Mouse (Mus musculus) intestine, embryonic 16.5 days (tissue): ENCODE results near the gene Armc9. TPM values are rescaled to one million over a fixed set of nuclear protein-coding genes. Genes with fewer than 3 reads are reported as not detected.

ENCODE experiments used
- ATAC-seq: fragments of 200-750 bp; cut with Nextera tagmentation; 2 replicates; pipeline ENCODE4 v1.8.0; 2017; ENCODE audit warnings: moderate TSS enrichment, moderate library complexity
- H3K27ac ChIP-seq: fragments of 300-500 bp; sonication (generic); 2 replicates; pipeline ENCODE4 v1.5.1; 2014; ENCODE audit warnings: mild to moderate bottlenecking, low read length
- H3K27me3 ChIP-seq: fragments of 300-500 bp; sonication (generic); replicated peaks from 2 replicates; pipeline ENCODE4 v1.6.1; 2014; ENCODE audit warnings: low read length, control low read depth, mixed read lengths; ENCODE audit not compliant: control insufficient read depth, insufficient read depth
- H3K36me3 ChIP-seq: fragments of 300-500 bp; sonication (generic); 2 replicates; pipeline ENCODE4 v1.6.1; 2014; ENCODE audit warnings: low read length, control low read depth; ENCODE audit not compliant: control insufficient read depth, insufficient read depth
- H3K4me1 ChIP-seq: fragments of 300-500 bp; sonication (generic); 2 replicates; pipeline ENCODE4 v1.6.1; 2014; ENCODE audit warnings: low read length, control low read depth, mixed read lengths; ENCODE audit not compliant: control insufficient read depth, insufficient read depth
- H3K4me2 ChIP-seq: fragments of 300-500 bp; sonication (generic); 2 replicates; pipeline ENCODE4 v1.6.1; 2014; ENCODE audit warnings: low read depth, low read length, control low read depth
- H3K4me3 ChIP-seq: fragments of 300-500 bp; sonication (generic); 2 replicates; pipeline ENCODE4 v1.5.1; 2014; ENCODE audit warnings: mild to moderate bottlenecking, low read length
- H3K9ac ChIP-seq: fragments of 300-500 bp; sonication (generic); 2 replicates; pipeline ENCODE4 v1.6.1; 2014; ENCODE audit warnings: low read depth, low read length
- H3K9me3 ChIP-seq: fragments of 300-500 bp; sonication (generic); 2 replicates; pipeline ENCODE4 v1.6.1; 2016; ENCODE audit warnings: low read length, control low read depth; ENCODE audit not compliant: control insufficient read depth
- WGBS: fragments of 180-500 bp; shearing (Covaris S2); extraction: QIAGEN DNeasy Blood & Tissue Kit; methylation state at CpG from one replicate; pipeline ENCODE4 v1.1.7; 2014; 5-methylcytosine and 5-hydroxymethylcytosine counted together
- polyA plus RNA-seq: library from polyadenylated mRNA; unstranded; fragments of >200 nt; fragmentation: Nextera tagmentation; extraction: Ambion mirVana; gene quantifications from 2 replicates; pipeline ENCODE4 v1.2.1, GENCODE M21; 2015

Gene Armc9
- polyA plus RNA-seq, 1 experiment from 2014 or later: 15.2 TPM

- Histone ChIP-seq H3K27ac (no peak overlapping the region), H3K9me3 (no peaks in the 10 kb centered on the region), H3K36me3 (no peaks in the 10 kb centered on the region), H3K9ac (no peak overlapping the region), H3K4me1 (no peaks in the 10 kb centered on the region), H3K27me3 (no peaks in the 10 kb centered on the region), H3K4me3 (no peak overlapping the region), H3K4me2 (no peak overlapping the region)
- 58% methylated on average over 4 of the region's 4 CpGs for WGBS
- peak; percentile 80 for ATAC-seq
Observed at GRCm38 (mm10) chr1:86183577-86184263, 29.1 kb downstream of the Armc9 start.

DNA sequence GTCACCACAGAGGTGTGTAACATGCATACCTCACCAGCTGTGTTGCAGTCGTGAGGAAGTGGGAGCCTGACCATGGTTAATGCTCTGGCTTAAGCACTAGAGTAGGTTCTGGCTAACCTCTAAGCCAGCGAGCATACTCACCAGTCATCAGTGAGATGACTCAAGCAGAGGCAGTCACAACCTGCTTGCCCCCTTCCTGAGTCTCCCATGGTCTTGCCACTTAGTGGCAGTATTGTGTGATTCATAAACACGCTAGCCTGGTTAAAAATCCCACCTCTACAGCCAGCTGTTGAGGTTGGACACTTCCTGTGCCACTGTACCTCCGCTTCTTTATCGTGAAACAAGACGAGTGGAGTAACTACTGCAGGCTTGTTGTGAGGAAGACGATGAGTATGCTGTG lies 32.2 kb downstream of the Armc9 start:
- ATAC-seq: no peak
- WGBS: 82% methylated on average over 7 of the region's 7 CpGs
- Histone ChIP-seq H3K4me3 (no peak overlapping the region), H3K36me3 (0 out of 2 replicates have a peak, but pooled peaks cover 2% of the 10 kb centered on the region), H3K27ac (no peak overlapping the region), H3K9ac (no peak overlapping the region), H3K4me2 (no peak overlapping the region), H3K9me3 (no peaks in the 10 kb centered on the region), H3K27me3 (no peaks in the 10 kb centered on the region), H3K4me1 (no peaks in the 10 kb centered on the region)

DNA sequence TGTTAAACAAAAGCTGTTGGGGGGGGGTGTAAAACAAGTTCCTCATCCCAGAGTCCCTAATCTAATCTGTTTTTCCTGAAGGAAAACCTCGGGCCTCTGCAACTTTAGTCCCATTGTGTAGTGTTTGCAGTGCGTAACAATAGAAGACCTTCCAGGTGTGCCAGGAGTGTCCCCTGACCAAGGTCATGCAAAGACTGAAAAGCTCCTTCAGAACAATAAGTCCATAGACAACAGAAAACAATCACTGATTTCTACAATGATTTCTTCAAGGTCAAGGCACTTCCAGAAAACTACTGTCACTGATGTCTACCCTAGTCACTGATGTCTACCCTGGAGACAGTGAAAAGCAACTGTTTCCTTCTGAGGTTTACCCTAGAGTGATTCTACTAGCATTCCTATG lies 33.3 kb downstream of the Armc9 start:
- Histone ChIP-seq H3K9me3 (no peaks in the 10 kb centered on the region), H3K4me1 (no peaks in the 10 kb centered on the region), H3K36me3 (0 out of 2 replicates have a peak, but pooled peaks cover 2% of the 10 kb centered on the region), H3K4me3 (no peak overlapping the region), H3K4me2 (no peak overlapping the region), H3K27ac (no peak overlapping the region), H3K27me3 (no peaks in the 10 kb centered on the region), H3K9ac (no peak overlapping the region)
- no peak for ATAC-seq
- WGBS: 62% methylated on average over 2 of the region's 2 CpGs

GRCm38 (mm10) chr1:86188271-86188670 lies 33.7 kb downstream of the Armc9 start:
- Histone ChIP-seq H3K27ac (no peak overlapping the region), H3K27me3 (no peaks in the 10 kb centered on the region), H3K4me3 (no peak overlapping the region), H3K9ac (no peak overlapping the region), H3K36me3 (0 out of 2 replicates have a peak, but pooled peaks cover 2% of the 10 kb centered on the region), H3K4me1 (no peaks in the 10 kb centered on the region), H3K9me3 (no peaks in the 10 kb centered on the region), H3K4me2 (no peak overlapping the region)
- 77% methylated on average over 2 of the region's 2 CpGs for WGBS
- no peak for ATAC-seq

GRCm38 (mm10) chr1:86189034-86189702 lies 34.6 kb downstream of the Armc9 start:
- no peaks in the 10 kb centered on the region for H3K4me1 ChIP-seq
- WGBS: 83% methylated on average over 6 of the region's 6 CpGs

DNA sequence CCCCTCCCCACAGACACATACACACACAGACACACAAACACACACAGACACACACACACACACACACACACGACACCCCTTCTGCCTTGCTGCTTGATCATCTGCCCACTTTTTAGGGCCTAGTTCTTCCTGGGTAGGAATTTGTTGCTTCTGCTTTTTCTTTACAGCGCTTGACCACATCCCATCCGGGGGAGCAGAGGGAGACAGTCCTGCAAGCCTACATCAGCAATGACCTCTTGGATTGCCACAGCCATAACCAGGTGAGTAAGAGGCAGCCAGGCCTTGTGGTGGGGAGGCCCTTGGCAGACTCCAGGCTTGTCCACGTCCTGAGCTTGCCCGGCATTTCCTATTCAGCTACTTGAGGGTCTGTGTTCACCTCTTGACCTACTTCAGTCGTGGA lies 36.3 kb downstream of the Armc9 start:
- no peak overlapping the region for H3K27ac ChIP-seq
- ATAC-seq: no peak
- H3K4me2 ChIP-seq: no peak overlapping the region
- no peak overlapping the region for H3K9ac ChIP-seq
- 0 out of 2 replicates have a peak, but pooled peaks cover 2% of the 10 kb centered on the region for H3K36me3 ChIP-seq
- no peaks in the 10 kb centered on the region for H3K4me1 ChIP-seq
- H3K4me3 ChIP-seq: no peak overlapping the region
- no peaks in the 10 kb centered on the region for H3K27me3 ChIP-seq
- no peaks in the 10 kb centered on the region for H3K9me3 ChIP-seq
- WGBS: 88% methylated on average over 6 of the region's 6 CpGs

More at GRCm38 (mm10) chr1:86189034-86189702, 34.6 kb downstream of the Armc9 start:
- 0 out of 2 replicates have a peak, but pooled peaks cover 2% of the 10 kb centered on the region for H3K36me3 ChIP-seq
- H3K9me3 ChIP-seq: no peaks in the 10 kb centered on the region
- H3K9ac ChIP-seq: no peak overlapping the region
- ATAC-seq: no peak
- no peak overlapping the region for H3K27ac ChIP-seq
- H3K4me3 ChIP-seq: no peak overlapping the region
- no peaks in the 10 kb centered on the region for H3K27me3 ChIP-seq
- H3K4me2 ChIP-seq: no peak overlapping the region

DNA sequence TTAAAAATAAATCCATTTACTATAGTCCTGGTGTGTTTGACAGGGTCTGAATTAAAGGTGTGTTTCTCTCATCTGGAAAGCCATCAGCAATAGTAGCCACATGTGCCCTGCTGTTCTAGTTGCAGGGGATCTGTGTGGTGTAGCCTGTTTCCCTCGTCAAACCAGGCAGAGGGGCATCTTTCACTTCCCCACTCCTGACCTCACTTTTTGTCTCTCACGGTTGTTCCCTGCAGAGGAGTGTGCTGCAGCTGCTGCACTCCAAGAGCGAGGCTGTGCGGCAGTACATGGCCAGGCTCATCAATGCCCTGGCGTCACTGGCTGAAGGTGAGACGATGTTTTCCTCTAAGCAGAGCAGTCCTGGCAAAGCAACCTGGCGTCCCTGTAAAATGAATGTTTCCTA lies 39.5 kb downstream of the Armc9 start:
- no peak overlapping the region for H3K9ac ChIP-seq
- no peak overlapping the region for H3K27ac ChIP-seq
- no peak overlapping the region for H3K4me3 ChIP-seq
- 0 out of 2 replicates have a peak, but pooled peaks cover 2% of the 10 kb centered on the region for H3K36me3 ChIP-seq
- 79% methylated on average over 7 of the region's 7 CpGs for WGBS
- no peak for ATAC-seq
- no peaks in the 10 kb centered on the region for H3K4me1 ChIP-seq
- no peak overlapping the region for H3K4me2 ChIP-seq
- H3K27me3 ChIP-seq: no peaks in the 10 kb centered on the region
- no peaks in the 10 kb centered on the region for H3K9me3 ChIP-seq

GRCm38 (mm10) chr1:86198276-86198675 lies 43.7 kb downstream of the Armc9 start:
- WGBS: 89% methylated on average over 6 of the region's 6 CpGs
- Histone ChIP-seq H3K4me1 (no peaks in the 10 kb centered on the region), H3K9ac (no peak overlapping the region), H3K9me3 (no peaks in the 10 kb centered on the region), H3K4me2 (no peak overlapping the region), H3K27ac (no peak overlapping the region), H3K36me3 (peaks cover 8% of the 10 kb centered on the region; the same call in 1 of the 2 replicates), H3K4me3 (no peak overlapping the region), H3K27me3 (no peaks in the 10 kb centered on the region)
- ATAC-seq: no peak

DNA sequence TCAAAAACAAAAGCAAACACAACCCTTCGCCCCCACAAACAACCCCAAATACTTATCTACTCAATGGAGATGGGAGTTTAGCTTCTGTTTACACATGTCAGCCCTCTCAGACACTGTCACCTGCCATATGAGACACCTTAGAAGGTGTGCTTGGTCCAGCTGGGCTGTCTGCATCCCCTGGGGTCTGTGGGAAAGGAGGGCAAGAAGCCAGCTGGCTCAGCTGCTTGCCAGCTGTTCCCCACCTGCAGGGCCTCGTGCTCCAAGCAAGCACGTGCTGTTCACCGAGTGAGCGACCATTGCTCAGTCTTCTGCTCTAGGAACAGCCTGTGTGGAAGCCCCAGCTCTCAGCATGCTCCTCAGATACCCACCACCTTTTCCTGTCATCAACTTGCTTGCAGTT lies 44.4 kb downstream of the Armc9 start:
- H3K27ac ChIP-seq: no peak overlapping the region
- H3K27me3 ChIP-seq: no peaks in the 10 kb centered on the region
- H3K4me2 ChIP-seq: no peak overlapping the region
- peaks cover 8% of the 10 kb centered on the region; the same call in 1 of the 2 replicates for H3K36me3 ChIP-seq
- no peaks in the 10 kb centered on the region for H3K9me3 ChIP-seq
- H3K9ac ChIP-seq: no peak overlapping the region
- H3K4me3 ChIP-seq: no peak overlapping the region
- WGBS: 71% methylated on average over 5 of the region's 5 CpGs
- ATAC-seq: no peak
- H3K4me1 ChIP-seq: no peaks in the 10 kb centered on the region
